Mouse (Mus musculus) E14TG2a.4 (cell line): ENCODE results near the gene Vmn1r112.
"Not testable (repeated sequence)": the region's sequence is repeated elsewhere in the genome, so short reads cannot be mapped to it uniquely, and the experiment has no call there.

ENCODE experiments used
- H3K27me3 ChIP-seq: 2 replicates; pipeline ENCODE4 v1.6.1; 2014; ENCODE audit warnings: low read length, control low read depth; ENCODE audit not compliant: insufficient read depth
- H3K36me3 ChIP-seq: 2 replicates; pipeline ENCODE4 v1.6.1; 2014; ENCODE audit warnings: low read length, control low read depth; ENCODE audit not compliant: insufficient read depth
- H3K4me1 ChIP-seq: replicated peaks from 2 replicates; pipeline ENCODE4 v1.6.1; 2014; ENCODE audit warnings: low read depth, low read length, control low read depth
- H3K4me3 ChIP-seq: replicated peaks from 2 replicates; pipeline ENCODE4 v1.5.1; 2014; ENCODE audit warnings: mild to moderate bottlenecking, low read length
- H3K9me3 ChIP-seq: 2 replicates; pipeline ENCODE4 v1.6.1; 2014; ENCODE audit warnings: low read length, control low read depth

Vmn1r112 gene

GRCm38 (mm10) chr7:20770885-20771284, at the start of gene Vmn1r112:
Gene Vmn1r112, plus strand, starts transcription at chr7:20771185.
- not testable (repeated sequence) for H3K4me3 ChIP-seq, H3K9me3 ChIP-seq, H3K4me1 ChIP-seq, H3K36me3 ChIP-seq, H3K27me3 ChIP-seq

GRCm38 (mm10) chr7:20730524-20730923, 40.5 kb upstream of the Vmn1r112 start, which contains the start of gene Gm10668:
Gene Gm10668, minus strand, starts transcription at chr7:20730624.
- not testable (repeated sequence) for H3K36me3 ChIP-seq, H3K4me1 ChIP-seq, H3K9me3 ChIP-seq, H3K27me3 ChIP-seq, H3K4me3 ChIP-seq

GRCm38 (mm10) chr7:20786985-20787384, 16.0 kb downstream of the Vmn1r112 start, which contains the start of gene Vmn1r113:
Gene Vmn1r113, plus strand, starts transcription at chr7:20787285.
- H3K4me3 ChIP-seq, H3K27me3 ChIP-seq, H3K4me1 ChIP-seq, H3K36me3 ChIP-seq, H3K9me3 ChIP-seq: not testable (repeated sequence)

GRCm38 (mm10) chr7:20812086-20812485, 41.1 kb downstream of the Vmn1r112 start, which contains the start of gene Vmn1r114:
Gene Vmn1r114, minus strand, starts transcription at chr7:20812186.
- H3K27me3 ChIP-seq, H3K36me3 ChIP-seq, H3K9me3 ChIP-seq, H3K4me1 ChIP-seq, H3K4me3 ChIP-seq: not testable (repeated sequence)
